Mouse (Mus musculus) forebrain, postnatal 0 days (tissue): ENCODE results near the gene Tmem39a. TPM values are rescaled to one million over a fixed set of nuclear protein-coding genes. Genes with fewer than 3 reads are reported as not detected.

Experiments used
- ATAC-seq: fragments of 200-750 bp; cut with Nextera tagmentation; 2 replicates; pipeline ENCODE4 v1.8.0; 2017; ENCODE audit warnings: mild to moderate bottlenecking, moderate library complexity
- DNase-seq: peaks from one replicate; pipeline ENCODE4 v3.0.0-alpha.2; 2015
- H3K27ac ChIP-seq: fragments of 300-500 bp; sonication (generic); 2 replicates; pipeline ENCODE4 v1.5.1; 2014; ENCODE audit warnings: low read depth, mild to moderate bottlenecking, antibody characterized with exemption, low read length, moderate library complexity, mixed read lengths
- H3K27me3 ChIP-seq: fragments of 300-500 bp; sonication (generic); 2 replicates; pipeline ENCODE4 v1.6.1; 2014; ENCODE audit warnings: mild to moderate bottlenecking, low read length, mixed read lengths; ENCODE audit not compliant: insufficient read depth
- H3K36me3 ChIP-seq: fragments of 300-500 bp; sonication (generic); 2 replicates; pipeline ENCODE4 v1.6.1; 2014; ENCODE audit warnings: mild to moderate bottlenecking, moderate library complexity; ENCODE audit not compliant: insufficient read depth
- H3K4me1 ChIP-seq: fragments of 300-500 bp; sonication (generic); 2 replicates; pipeline ENCODE4 v1.6.1; 2014; ENCODE audit warnings: antibody characterized with exemption; ENCODE audit not compliant: insufficient read depth
- H3K4me2 ChIP-seq: fragments of 300-500 bp; sonication (generic); 2 replicates; pipeline ENCODE4 v1.6.1; 2014; ENCODE audit warnings: low read depth, mild to moderate bottlenecking, moderate library complexity
- H3K4me3 ChIP-seq: fragments of 300-500 bp; sonication (generic); 2 replicates; pipeline ENCODE4 v1.5.1; 2014; ENCODE audit warnings: low read depth, low read length, mixed read lengths
- H3K9ac ChIP-seq: fragments of 300-500 bp; sonication (generic); 2 replicates; pipeline ENCODE4 v1.6.1; 2014; ENCODE audit warnings: mild to moderate bottlenecking
- H3K9me3 ChIP-seq: fragments of 300-500 bp; sonication (generic); 2 replicates; pipeline ENCODE4 v1.6.1; 2016; ENCODE audit warnings: low read length
- CTCF ChIP-seq: sonication (generic); IDR thresholded peaks from 2 replicates; pipeline ENCODE4 v1.5.1; 2016; ENCODE audit warnings: antibody characterized with exemption, control low read depth, low read depth
- WGBS: fragments of 180-500 bp; shearing (Covaris S2); extraction: QIAGEN DNeasy Blood & Tissue Kit; methylation state at CpG from one replicate; pipeline ENCODE4 v1.1.7; 2014; 5-methylcytosine and 5-hydroxymethylcytosine counted together
- polyA plus RNA-seq: library from polyadenylated mRNA; unstranded; fragments of >200 nt; fragmentation: Nextera tagmentation; extraction: Ambion mirVana; gene quantifications from 2 replicates; pipeline ENCODE4 v1.2.1, GENCODE M21; 2015
- total RNA-seq: library from RNA; depleted of rRNA; stranded (reverse); fragments of >200 nt; gene quantifications from 2 replicates; pipeline ENCODE4 v1.2.3, GENCODE M21; 2014; rRNA removed

The Tmem39a gene
- total and polyA plus RNA-seq, 2 experiments from 2014 or later: 14.4 to 16.2 TPM

- no peaks in the 10 kb centered on the region for H3K36me3 ChIP-seq
- no peak overlapping the region for H3K4me3 ChIP-seq
- H3K27me3 ChIP-seq: no peaks in the 10 kb centered on the region
- no peak for ATAC-seq
- no peak overlapping the region for H3K4me2 ChIP-seq
- peak; percentile 27 for DNase-seq
- H3K27ac ChIP-seq: no peak overlapping the region
- no peaks in the 10 kb centered on the region for H3K4me1 ChIP-seq
- WGBS: 63% methylated on average over 6 of the region's 6 CpGs
- peak; percentile 61 for TF ChIP-seq CTCF
- H3K9ac ChIP-seq: no peak overlapping the region
- H3K9me3 ChIP-seq: no peaks in the 10 kb centered on the region
These were observed 73.6 kb downstream of the Tmem39a start for GRCm38 (mm10) chr16:38632147-38632546.

DNA sequence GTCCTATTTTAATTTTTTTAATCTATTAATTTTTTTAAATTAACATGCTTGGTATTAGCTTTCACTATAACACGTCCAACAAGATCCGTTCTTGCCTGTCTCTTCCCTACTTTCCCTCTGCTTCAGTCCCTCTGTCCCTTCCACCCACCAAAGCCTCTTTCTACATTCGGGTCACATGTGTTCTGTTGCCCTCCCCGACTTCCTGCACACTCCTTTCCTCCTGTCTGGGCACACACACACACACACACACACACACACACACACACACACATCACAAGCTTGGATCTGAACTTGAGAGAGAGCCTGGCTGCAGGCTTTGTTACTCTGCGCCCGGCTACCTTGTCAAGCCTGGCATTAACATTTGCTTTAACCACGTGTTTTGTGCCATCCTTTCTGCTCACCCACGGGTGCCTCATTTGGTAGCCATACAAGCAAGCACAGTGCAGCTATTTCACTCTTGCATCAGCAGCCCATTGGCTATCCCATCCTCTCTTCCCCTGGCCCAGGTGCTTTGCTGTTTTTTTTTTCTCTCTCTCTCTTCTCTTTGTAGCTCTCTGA lies 77.4 kb downstream of the Tmem39a start:
- Histone ChIP-seq H3K4me2 (no peak overlapping the region), H3K4me3 (no peak overlapping the region), H3K4me1 (no peaks in the 10 kb centered on the region), H3K9ac (no peak overlapping the region), H3K9me3 (no peaks in the 10 kb centered on the region), H3K36me3 (no peaks in the 10 kb centered on the region), H3K27me3 (no peaks in the 10 kb centered on the region), H3K27ac (no peak overlapping the region)
- TF ChIP-seq CTCF: no peak
- ATAC-seq (no peak), DNase-seq (no peak)
- 76% methylated on average over 8 of the region's 8 CpGs for WGBS

- no peaks in the 10 kb centered on the region for H3K9me3 ChIP-seq
- no peak overlapping the region for H3K27ac ChIP-seq
- H3K9ac ChIP-seq: no peak overlapping the region
- 82% methylated on average over 9 of the region's 9 CpGs for WGBS
- DNase-seq (no peak), ATAC-seq (no peak)
- no peaks in the 10 kb centered on the region for H3K4me1 ChIP-seq
- no peak overlapping the region for H3K4me3 ChIP-seq
- H3K27me3 ChIP-seq: no peaks in the 10 kb centered on the region
- no peaks in the 10 kb centered on the region for H3K36me3 ChIP-seq
- no peak overlapping the region for H3K4me2 ChIP-seq
- no peak for TF ChIP-seq CTCF
These were observed 78.2 kb downstream of the Tmem39a start for GRCm38 (mm10) chr16:38636682-38637081.

GRCm38 (mm10) chr16:38637085-38637484 lies 78.6 kb downstream of the Tmem39a start:
- H3K4me2 ChIP-seq: no peak overlapping the region
- H3K9me3 ChIP-seq: no peaks in the 10 kb centered on the region
- no peaks in the 10 kb centered on the region for H3K36me3 ChIP-seq
- DNase-seq: no peak
- 76% methylated on average over 10 of the region's 10 CpGs for WGBS
- no peak overlapping the region for H3K9ac ChIP-seq
- no peak for ATAC-seq
- no peaks in the 10 kb centered on the region for H3K4me1 ChIP-seq
- H3K4me3 ChIP-seq: no peak overlapping the region
- TF ChIP-seq CTCF: no peak
- H3K27me3 ChIP-seq: no peaks in the 10 kb centered on the region
- H3K27ac ChIP-seq: no peak overlapping the region

Other genes with a start within 250 kb of the Tmem39a start
- gene Maats1, start 216.6 kb upstream of the Tmem39a start, total RNA-seq: 1.2 and 2.6 TPM in 2 replicates
- gene Maats1, start 216.6 kb upstream of the Tmem39a start, polyA plus RNA-seq: 0.91 and 1.5 TPM in 2 replicates
- 12.9 and 51.7 TPM in 2 replicates for gene Cox17, start 211.7 kb upstream of the Tmem39a start, total RNA-seq
- 80.3 and 102 TPM in 2 replicates for gene Cox17, start 211.7 kb upstream of the Tmem39a start, polyA plus RNA-seq
- gene Gm21987, start 211.7 kb upstream of the Tmem39a start, total RNA-seq: not detected in 2 replicates
- gene Gm21987, start 211.7 kb upstream of the Tmem39a start, polyA plus RNA-seq: not detected in 2 replicates
- gene Popdc2, start 196.5 kb upstream of the Tmem39a start, total RNA-seq: 0.14 and 0.38 TPM in 2 replicates
- gene Popdc2, start 196.5 kb upstream of the Tmem39a start, polyA plus RNA-seq: 0.39 TPM in 2 replicates
- gene Pla1a, start 125.6 kb upstream of the Tmem39a start, total RNA-seq: 1.2 and 2.5 TPM in 2 replicates
- 0.74 and 1.0 TPM in 2 replicates for gene Pla1a, start 125.6 kb upstream of the Tmem39a start, polyA plus RNA-seq
- 40.8 and 42.9 TPM in 2 replicates for gene Adprh, start 106.0 kb upstream of the Tmem39a start, total RNA-seq
- gene Adprh, start 106.0 kb upstream of the Tmem39a start, polyA plus RNA-seq: 130 and 134 TPM in 2 replicates
- gene Cd80, start 103.1 kb upstream of the Tmem39a start, total RNA-seq: 0.31 and 0.86 TPM in 2 replicates
- 0.25 and 0.30 TPM in 2 replicates for gene Cd80, start 103.1 kb upstream of the Tmem39a start, polyA plus RNA-seq
- 30.3 and 34.3 TPM in 2 replicates for gene Timmdc1, start 36.0 kb upstream of the Tmem39a start, total RNA-seq
- 22.2 and 27.2 TPM in 2 replicates for gene Timmdc1, start 36.0 kb upstream of the Tmem39a start, polyA plus RNA-seq
- gene Poglut1, start 8.4 kb upstream of the Tmem39a start, total RNA-seq: 38.4 and 47.5 TPM in 2 replicates
- gene Poglut1, start 8.4 kb upstream of the Tmem39a start, polyA plus RNA-seq: 29.8 and 36.5 TPM in 2 replicates
- gene Arhgap31, start 154.6 kb downstream of the Tmem39a start, total RNA-seq: 7.7 and 9.6 TPM in 2 replicates
- 1.8 and 2.4 TPM in 2 replicates for gene Arhgap31, start 154.6 kb downstream of the Tmem39a start, polyA plus RNA-seq
- gene B4galt4, start 183.6 kb downstream of the Tmem39a start, total RNA-seq: 25.0 and 32.9 TPM in 2 replicates
- 26.6 and 27.3 TPM in 2 replicates for gene B4galt4, start 183.6 kb downstream of the Tmem39a start, polyA plus RNA-seq
- gene Upk1b, start 241.6 kb downstream of the Tmem39a start, total RNA-seq: 0.15 and 1.3 TPM in 2 replicates
- gene Upk1b, start 241.6 kb downstream of the Tmem39a start, polyA plus RNA-seq: 0.57 and 0.62 TPM in 2 replicates